Mouse (Mus musculus) kidney, postnatal 0 days (tissue): ENCODE data around the gene Usp40. TPM values are rescaled to one million over a fixed set of nuclear protein-coding genes. Genes with fewer than 3 reads are reported as not detected.

ENCODE experiments used
- ATAC-seq: fragments of 200-750 bp; cut with Nextera tagmentation; replicated peaks from 2 replicates; pipeline ENCODE4 v1.8.0; 2017; ENCODE audit warnings: low read depth, moderate number of reproducible peaks, moderate TSS enrichment, moderate library complexity; ENCODE audit not compliant: low FRiP score
- DNase-seq: peaks from one replicate; pipeline ENCODE4 v3.0.0-alpha.2; 2016; ENCODE audit warnings: low spot score
- H3K27ac ChIP-seq: fragments of 300-500 bp; sonication (generic); 2 replicates; pipeline ENCODE4 v1.5.1; 2014; ENCODE audit warnings: mild to moderate bottlenecking
- H3K27me3 ChIP-seq: fragments of 300-500 bp; sonication (generic); 2 replicates; pipeline ENCODE4 v1.6.1; 2014; ENCODE audit warnings: low read length, mixed read lengths; ENCODE audit not compliant: insufficient read depth
- H3K36me3 ChIP-seq: fragments of 300-500 bp; sonication (generic); 2 replicates; pipeline ENCODE4 v1.6.1; 2014; ENCODE audit warnings: low read length, mixed read lengths; ENCODE audit not compliant: insufficient read depth
- H3K4me1 ChIP-seq: fragments of 300-500 bp; sonication (generic); replicated peaks from 2 replicates; pipeline ENCODE4 v1.6.1; 2014; ENCODE audit warnings: antibody characterized with exemption, low read length, mixed read lengths; ENCODE audit not compliant: insufficient read depth
- H3K4me2 ChIP-seq: fragments of 300-500 bp; sonication (generic); 2 replicates; pipeline ENCODE4 v1.6.1; 2014; ENCODE audit warnings: mild to moderate bottlenecking, low read length, moderate library complexity, mixed read lengths
- H3K4me3 ChIP-seq: fragments of 300-500 bp; sonication (generic); replicated peaks from 2 replicates; pipeline ENCODE4 v1.5.1; 2014; ENCODE audit warnings: low read depth, low read length
- H3K9ac ChIP-seq: fragments of 300-500 bp; sonication (generic); 2 replicates; pipeline ENCODE4 v1.6.1; 2014; ENCODE audit warnings: low read depth, low read length
- H3K9me3 ChIP-seq: fragments of 300-500 bp; sonication (generic); replicated peaks from 2 replicates; pipeline ENCODE4 v1.6.1; 2016; ENCODE audit warnings: low read length, inconsistent platforms, mixed read lengths
- CTCF ChIP-seq: IDR thresholded peaks from 2 replicates; pipeline ENCODE4 v1.5.1; 2016; ENCODE audit warnings: antibody characterized with exemption, low read depth, mild to moderate bottlenecking, moderate library complexity
- WGBS: fragments of 180-500 bp; shearing (Covaris S2); extraction: QIAGEN DNeasy Blood & Tissue Kit; methylation state at CpG from one replicate; pipeline ENCODE4 v1.1.7; 2014; 5-methylcytosine and 5-hydroxymethylcytosine counted together
- polyA plus RNA-seq: library from polyadenylated mRNA; unstranded; fragments of >200 nt; fragmentation: Nextera tagmentation; extraction: Ambion mirVana; gene quantifications from 2 replicates; pipeline ENCODE4 v1.2.1, GENCODE M21; 2015

The Usp40 gene
- polyA plus RNA-seq, 1 experiment from 2014 or later: 18.7 TPM

DNA sequence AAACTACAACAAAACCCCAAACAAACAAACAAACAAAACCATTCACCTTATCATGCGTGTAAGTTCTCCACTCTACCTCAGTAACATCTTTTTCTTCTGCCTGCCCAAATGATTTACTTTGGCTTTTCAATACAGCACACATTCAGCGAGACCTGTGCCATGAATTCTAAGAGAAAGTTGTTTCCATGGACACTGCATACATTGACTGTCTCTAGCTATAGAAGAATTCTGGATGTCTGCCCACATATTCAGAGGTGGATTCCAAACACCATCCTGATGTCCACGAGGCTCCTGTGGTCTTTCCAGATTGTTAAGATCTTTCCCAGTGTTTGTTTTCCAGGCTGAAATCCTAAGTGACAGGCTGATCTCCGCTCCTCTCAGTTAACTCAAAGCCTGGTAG, 26.1 kb downstream of the Usp40 start:
- H3K4me3 ChIP-seq: no peak overlapping the region
- H3K4me1 ChIP-seq: no peaks in the 10 kb centered on the region
- H3K9me3 ChIP-seq: no peaks in the 10 kb centered on the region
- no peaks in the 10 kb centered on the region for H3K27me3 ChIP-seq
- ATAC-seq (no peak), DNase-seq (no peak)
- no peak for TF ChIP-seq CTCF
- WGBS: 82% methylated on average over 4 of the region's 4 CpGs
- H3K27ac ChIP-seq: no peak overlapping the region
- H3K36me3 ChIP-seq: peaks cover 47% of the 10 kb centered on the region
- H3K4me2 ChIP-seq: no peak overlapping the region
- no peak overlapping the region for H3K9ac ChIP-seq

GRCm38 (mm10) chr1:87970381-87970780, 38.0 kb downstream of the Usp40 start:
- Histone ChIP-seq H3K4me3 (no peak overlapping the region), H3K4me2 (no peak overlapping the region), H3K27me3 (no peaks in the 10 kb centered on the region), H3K9ac (no peak overlapping the region), H3K36me3 (peaks cover 30% of the 10 kb centered on the region), H3K9me3 (no peaks in the 10 kb centered on the region), H3K4me1 (no peaks in the 10 kb centered on the region), H3K27ac (no peak overlapping the region)
- 91% methylated on average over 4 of the region's 4 CpGs for WGBS
- ATAC-seq: no peak
- no peak for TF ChIP-seq CTCF
- DNase-seq: no peak

DNA sequence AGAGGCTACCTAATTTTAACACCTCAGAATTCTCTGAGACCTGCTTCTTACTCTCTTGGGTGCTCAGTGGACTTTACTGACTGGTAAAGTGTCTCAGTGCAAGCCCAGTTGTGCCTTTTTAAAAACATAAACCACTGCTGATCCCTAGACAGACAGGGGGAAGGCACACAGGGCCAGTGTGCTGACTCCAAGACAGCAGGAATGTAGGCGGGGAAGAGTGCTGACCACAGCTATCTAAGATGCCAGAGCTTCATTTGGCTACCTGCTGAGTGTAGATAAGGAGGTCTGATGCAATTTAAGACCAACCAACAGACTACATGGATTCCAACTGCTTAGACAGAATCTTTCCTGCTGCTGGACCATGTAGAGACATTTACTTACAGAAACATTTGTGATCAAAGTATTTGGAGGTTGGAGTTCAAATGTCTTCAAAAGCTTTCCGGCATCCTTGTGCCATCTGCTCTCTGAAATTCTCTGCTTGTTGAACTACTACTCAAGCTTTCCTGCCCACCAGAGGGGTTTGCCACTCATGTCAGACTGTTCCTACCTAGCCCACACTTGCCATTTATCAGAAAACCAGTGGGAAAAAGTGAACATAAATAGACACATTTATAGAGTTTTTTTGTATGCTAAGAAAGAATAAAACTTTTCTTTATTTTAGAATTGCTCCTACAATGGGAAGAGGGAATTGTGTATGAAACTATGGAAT, 46.7 kb downstream of the Usp40 start:
- WGBS: 83% methylated on average over 2 of the region's 2 CpGs
- Histone ChIP-seq H3K4me1 (no peaks in the 10 kb centered on the region), H3K9ac (no peak overlapping the region), H3K4me3 (no peak overlapping the region), H3K27me3 (no peaks in the 10 kb centered on the region), H3K36me3 (peaks cover 29% of the 10 kb centered on the region), H3K4me2 (no peak overlapping the region), H3K9me3 (no peaks in the 10 kb centered on the region), H3K27ac (no peak overlapping the region)
- no peak for DNase-seq
- no peak for ATAC-seq
- no peak for TF ChIP-seq CTCF

DNA sequence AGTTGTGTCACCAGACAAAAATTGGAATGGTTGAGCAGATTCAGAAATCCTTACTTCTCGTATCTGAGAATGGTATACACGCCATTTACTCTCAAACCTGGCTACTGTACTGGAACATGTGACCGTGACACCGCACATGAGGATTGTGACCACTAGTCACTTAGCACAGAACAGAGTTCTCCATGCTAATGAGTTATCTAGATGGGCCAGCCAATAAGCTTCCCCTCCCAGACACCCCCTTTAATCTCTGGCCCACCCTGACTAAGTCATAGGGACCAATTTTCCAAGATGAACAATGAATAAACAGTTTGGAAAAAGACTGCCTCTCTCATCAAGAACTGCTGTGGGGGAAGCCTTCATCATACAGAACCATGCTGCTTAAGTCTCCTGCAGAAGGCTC, 47.6 kb downstream of the Usp40 start:
- 89% methylated on average over 4 of the region's 4 CpGs for WGBS
- H3K36me3 ChIP-seq: peaks cover 32% of the 10 kb centered on the region
- H3K27me3 ChIP-seq: no peaks in the 10 kb centered on the region
- no peaks in the 10 kb centered on the region for H3K9me3 ChIP-seq
- no peak overlapping the region for H3K4me2 ChIP-seq
- no peak for TF ChIP-seq CTCF
- no peak overlapping the region for H3K27ac ChIP-seq
- no peak overlapping the region for H3K4me3 ChIP-seq
- ATAC-seq: no peak
- no peaks in the 10 kb centered on the region for H3K4me1 ChIP-seq
- no peak overlapping the region for H3K9ac ChIP-seq
- no peak for DNase-seq

DNA sequence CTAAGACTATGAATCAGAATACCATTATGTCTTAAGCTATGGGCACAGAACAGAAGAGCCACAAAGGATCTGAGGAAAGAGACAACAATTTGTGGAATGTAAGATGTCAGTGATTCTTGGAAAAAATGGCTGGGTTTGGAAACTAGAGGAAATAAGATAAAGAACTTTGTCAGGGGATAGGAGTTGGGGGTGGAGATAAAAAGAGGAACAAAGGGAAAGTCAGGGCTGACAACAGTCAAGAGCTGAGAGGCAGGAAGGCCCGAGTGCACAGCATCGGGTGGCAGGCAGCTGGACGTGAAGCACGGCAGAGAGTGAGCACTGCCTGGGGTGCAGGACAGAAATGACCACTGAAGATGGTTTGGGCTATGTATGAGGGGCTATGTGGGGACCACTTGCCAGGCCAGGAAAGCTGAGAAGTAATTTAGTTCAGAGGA, 48.3 kb downstream of the Usp40 start:
- no peaks in the 10 kb centered on the region for H3K4me1 ChIP-seq
- ATAC-seq (no peak), DNase-seq (peak; percentile 17)
- H3K4me2 ChIP-seq: no peak overlapping the region
- H3K27me3 ChIP-seq: no peaks in the 10 kb centered on the region
- H3K36me3 ChIP-seq: peaks cover 39% of the 10 kb centered on the region
- no peak overlapping the region for H3K4me3 ChIP-seq
- TF ChIP-seq CTCF: no peak
- H3K27ac ChIP-seq: no peak overlapping the region; the same call in 1 of the 2 replicates
- H3K9me3 ChIP-seq: no peaks in the 10 kb centered on the region
- no peak overlapping the region for H3K9ac ChIP-seq
- 63% methylated on average over 4 of the region's 4 CpGs for WGBS

GRCm38 (mm10) chr1:87959532-87959931, 48.8 kb downstream of the Usp40 start:
- DNase-seq (no peak), ATAC-seq (no peak)
- H3K36me3 ChIP-seq: peaks cover 37% of the 10 kb centered on the region
- WGBS: 82% methylated on average over 4 of the region's 4 CpGs
- H3K4me1 ChIP-seq: no peaks in the 10 kb centered on the region
- no peaks in the 10 kb centered on the region for H3K9me3 ChIP-seq
- TF ChIP-seq CTCF: no peak
- no peak overlapping the region for H3K27ac ChIP-seq
- no peak overlapping the region for H3K4me2 ChIP-seq
- H3K27me3 ChIP-seq: no peaks in the 10 kb centered on the region
- H3K9ac ChIP-seq: no peak overlapping the region
- no peak overlapping the region for H3K4me3 ChIP-seq

- Histone ChIP-seq H3K4me1 (no peaks in the 10 kb centered on the region), H3K4me2 (no peak overlapping the region), H3K36me3 (peaks cover 36% of the 10 kb centered on the region), H3K4me3 (no peak overlapping the region), H3K27me3 (no peaks in the 10 kb centered on the region), H3K9ac (no peak overlapping the region), H3K27ac (no peak overlapping the region), H3K9me3 (no peaks in the 10 kb centered on the region)
- DNase-seq (no peak), ATAC-seq (no peak)
- 94% methylated on average over 1 of the region's 1 CpGs for WGBS
- TF ChIP-seq CTCF: no peak
Observed at GRCm38 (mm10) chr1:87958931-87959330, 49.4 kb downstream of the Usp40 start.
